Mouse (Mus musculus) megakaryocyte, embryonic 14.5 days (primary cell): ENCODE results near the gene Jaml.
"Not testable (repeated sequence)": the region's sequence is repeated elsewhere in the genome, so short reads cannot be mapped to it uniquely, and the experiment has no call there.

Experiments
- FLI1 ChIP-seq: IDR thresholded peaks from 2 replicates; pipeline ENCODE4 v1.6.1; 2012; ENCODE audit warnings: low read length, inconsistent platforms, mixed read lengths
- GATA1 ChIP-seq: IDR thresholded peaks from 3 replicates; pipeline ENCODE4 v1.6.1; 2012; ENCODE audit warnings: mixed read lengths, low read length, inconsistent platforms, borderline replicate concordance

GRCm38 (mm10) chr9:45037803-45038202 lies 41.2 kb upstream of the Jaml start:
- not testable (repeated sequence) for TF ChIP-seq GATA1, FLI1
